Mouse (Mus musculus) erythroblast, embryonic 14.5 days (primary cell): ENCODE data around the gene Arhgdib.

ENCODE experiments used
- GATA1 ChIP-seq: IDR thresholded peaks from 2 replicates; pipeline ENCODE4 v1.6.1; 2012; ENCODE audit warnings: low read length, inconsistent platforms, mixed read lengths
- TAL1 ChIP-seq: IDR thresholded peaks from 3 replicates; pipeline ENCODE4 v1.6.1; 2012; ENCODE audit warnings: low read length, inconsistent platforms, mixed read lengths

DNA sequence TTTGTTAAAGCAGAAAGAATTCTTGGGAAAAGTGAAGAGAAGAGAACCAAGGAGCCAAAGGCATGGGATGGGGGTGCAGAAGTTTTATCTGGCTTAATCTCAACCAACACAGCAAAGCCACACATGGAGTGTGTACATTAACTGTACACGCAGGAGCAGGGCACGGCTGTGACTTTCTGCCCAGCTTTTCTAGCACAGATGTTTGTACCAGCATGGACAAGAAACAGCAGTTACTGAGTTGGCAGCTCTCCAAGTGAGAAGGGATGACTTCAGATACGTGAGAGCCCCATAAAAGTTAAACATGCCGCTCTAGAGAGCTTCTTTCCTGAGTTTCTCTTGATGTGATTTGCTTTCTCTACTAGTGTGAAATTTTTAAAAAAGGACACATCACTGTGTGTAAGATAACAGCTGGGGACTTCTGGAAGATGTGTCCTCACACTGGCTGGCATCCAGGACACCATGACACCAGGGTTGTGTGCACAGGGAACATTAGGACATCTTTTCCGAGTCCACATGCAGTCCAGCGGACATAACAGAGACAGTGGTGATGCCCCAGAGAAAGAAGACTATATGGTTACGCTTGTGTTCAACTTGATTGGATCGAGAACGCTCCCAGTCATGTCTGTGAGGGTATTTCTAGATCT is 31.3 kb downstream of the Arhgdib start:
- TF ChIP-seq GATA1 (no peak), TAL1 (no peak)
